Mouse (Mus musculus) liver, adult 2 months (tissue): ENCODE results near the gene 4930402K13Rik. TPM values are rescaled to one million over a fixed set of nuclear protein-coding genes. Genes with fewer than 3 reads are reported as not detected.
A peak's percentile ranks its signal among the peaks of the same experiment; 100 is the strongest.
"Not testable (repeated sequence)": the region's sequence is repeated elsewhere in the genome, so short reads cannot be mapped to it uniquely, and the experiment has no call there.

Source experiments
- DNase-seq: peaks from one replicate; pipeline ENCODE4 v3.0.0-alpha.2; 2011; ENCODE audit warnings: low read depth, low spot score; ENCODE audit errors: extremely low read depth
- H3K27ac ChIP-seq: fragments of 200-500 bp; replicated peaks from 2 replicates; pipeline ENCODE4 v1.5.1; 2012; ENCODE audit warnings: low read depth, mild to moderate bottlenecking, control low read depth, inconsistent platforms, low read length; ENCODE audit not compliant: insufficient read depth
- H3K27me3 ChIP-seq: fragments of 200-500 bp; 2 replicates; pipeline ENCODE4 v1.6.1; 2012; ENCODE audit warnings: mild to moderate bottlenecking, moderate library complexity, low read length, inconsistent platforms; ENCODE audit not compliant: control insufficient read depth, insufficient read depth
- H3K36me3 ChIP-seq: fragments of 200-500 bp; 2 replicates; pipeline ENCODE4 v1.6.1; 2012; ENCODE audit warnings: low read length, inconsistent platforms; ENCODE audit not compliant: control insufficient read depth, insufficient read depth
- H3K4me1 ChIP-seq: fragments of 200-500 bp; 2 replicates; pipeline ENCODE4 v1.6.1; 2011; ENCODE audit warnings: low read length; ENCODE audit not compliant: control insufficient read depth, insufficient read depth
- H3K4me3 ChIP-seq: fragments of 200-500 bp; 2 replicates; pipeline ENCODE4 v1.5.1; 2011; ENCODE audit warnings: low read depth, mild to moderate bottlenecking, control low read depth, low read length, moderate library complexity; ENCODE audit not compliant: insufficient read depth
- H3K79me2 ChIP-seq: fragments of 200-500 bp; 2 replicates; pipeline ENCODE4 v1.6.1; 2012; ENCODE audit warnings: inconsistent platforms, mild to moderate bottlenecking, low read length, moderate library complexity; ENCODE audit not compliant: control insufficient read depth, insufficient read depth
- H3K9ac ChIP-seq: fragments of 200-500 bp; 2 replicates; pipeline ENCODE4 v1.6.1; 2012; ENCODE audit warnings: low read depth, mild to moderate bottlenecking, control low read depth, inconsistent platforms, low read length
- CTCF ChIP-seq: fragments of 200-500 bp; IDR thresholded peaks from 2 replicates; pipeline ENCODE4 v1.5.1; 2011; ENCODE audit warnings: low read depth, low read length, control low read depth
- POLR2A ChIP-seq: fragments of 200-500 bp; IDR thresholded peaks from 2 replicates; pipeline ENCODE4 v1.6.1; 2011; ENCODE audit warnings: low read length, control low read depth; ENCODE audit not compliant: insufficient read depth; ENCODE audit errors: extremely low read depth
- WGBS: fragments of 180-500 bp; shearing (Covaris S2); methylation state at CpG from one replicate; pipeline ENCODE4 v1.1.7; 2018; 5-methylcytosine and 5-hydroxymethylcytosine counted together
- polyA plus RNA-seq: library from polyadenylated mRNA; depleted of rRNA; stranded (reverse); fragments of >200 nt; gene quantifications from 2 replicates; pipeline ENCODE4 v1.2.3, GENCODE M21; 2012; rRNA removed
- total RNA-seq: library from RNA; depleted of rRNA; stranded (reverse); fragments of >200 nt; gene quantifications from 2 replicates; pipeline ENCODE4 v1.2.3, GENCODE M21; 2014; rRNA removed

4930402K13Rik gene
- not detected in 2 replicates for total RNA-seq
- polyA plus RNA-seq: not detected in 2 replicates

- H3K36me3 ChIP-seq: no peaks in the 10 kb centered on the region
- DNase-seq: no peak
Measured at GRCm38 (mm10) chrX:9104262-9104661, at the start of gene 4930402K13Rik. TSS of gene 4930402K13Rik (plus strand) at chrX:9104562.

GRCm38 (mm10) chrX:9060952-9061351 lies 43.4 kb upstream of the 4930402K13Rik start:
- not testable (repeated sequence) for H3K27ac ChIP-seq, H3K9ac ChIP-seq, H3K79me2 ChIP-seq, DNase-seq, H3K27me3 ChIP-seq, H3K4me3 ChIP-seq, H3K4me1 ChIP-seq, H3K36me3 ChIP-seq
- WGBS: 23% methylated on average over 9 of the region's 9 CpGs
- peak; percentile 28; the same call in 1 of the 2 replicates for TF ChIP-seq CTCF

More at GRCm38 (mm10) chrX:9104262-9104661, at the start of gene 4930402K13Rik:
- Histone ChIP-seq H3K27me3 (no peaks in the 10 kb centered on the region), H3K79me2 (no peaks in the 10 kb centered on the region), H3K4me3 (no peak within 1 kb of the TSS), H3K27ac (no peak within 1 kb of the TSS), H3K9ac (no peak within 1 kb of the TSS), H3K4me1 (no peaks in the 10 kb centered on the region)
- 89% methylated on average over 6 of the region's 6 CpGs for WGBS
- TF ChIP-seq CTCF (no peak), POLR2A (no peak)

GRCm38 (mm10) chrX:9062101-9062500 lies 42.3 kb upstream of the 4930402K13Rik start:
- Histone ChIP-seq H3K27ac (no peak overlapping the region), H3K36me3 (no peaks in the 10 kb centered on the region), H3K27me3 (no peaks in the 10 kb centered on the region), H3K9ac (no peak overlapping the region), H3K79me2 (no peaks in the 10 kb centered on the region), H3K4me3 (no peak overlapping the region), H3K4me1 (no peaks in the 10 kb centered on the region)
- no peak for DNase-seq
- TF ChIP-seq CTCF (no peak), POLR2A (no peak)
- WGBS: 85% methylated on average over 4 of the region's 4 CpGs

- not testable (repeated sequence) for H3K79me2 ChIP-seq, H3K9ac ChIP-seq, H3K36me3 ChIP-seq, H3K4me3 ChIP-seq, H3K27ac ChIP-seq, H3K27me3 ChIP-seq, DNase-seq, H3K4me1 ChIP-seq
- WGBS: 91% methylated on average over 11 of the region's 11 CpGs
Measured at GRCm38 (mm10) chrX:9062715-9063114, 41.6 kb upstream of the 4930402K13Rik start, which contains the start of gene Fthl17f. TSS of gene Fthl17f (plus strand) at chrX:9063015.

GRCm38 (mm10) chrX:9077699-9078098 lies 26.7 kb upstream of the 4930402K13Rik start:
- H3K4me3 ChIP-seq, H3K9ac ChIP-seq, H3K36me3 ChIP-seq, H3K27me3 ChIP-seq, H3K4me1 ChIP-seq, DNase-seq, H3K27ac ChIP-seq, H3K79me2 ChIP-seq: not testable (repeated sequence)
- 5% methylated on average over 8 of the region's 10 CpGs for WGBS
- TF ChIP-seq CTCF: peak; percentile 44

GRCm38 (mm10) chrX:9095066-9095465 lies 9.3 kb upstream of the 4930402K13Rik start:
- H3K79me2 ChIP-seq, DNase-seq, H3K4me3 ChIP-seq, H3K4me1 ChIP-seq, H3K36me3 ChIP-seq, H3K27ac ChIP-seq, H3K27me3 ChIP-seq, H3K9ac ChIP-seq: not testable (repeated sequence)
